Mouse (Mus musculus) hindbrain, embryonic 15.5 days (tissue): ENCODE data around the gene Tcf20. TPM values are rescaled to one million over a fixed set of nuclear protein-coding genes. Genes with fewer than 3 reads are reported as not detected.
A peak's percentile ranks its signal among the peaks of the same experiment; 100 is the strongest.

ENCODE experiments used
- ATAC-seq: fragments of 200-750 bp; cut with Nextera tagmentation; 2 replicates; pipeline ENCODE4 v1.8.0; 2017; ENCODE audit warnings: low read depth, moderate number of reproducible peaks, moderate TSS enrichment; ENCODE audit not compliant: low FRiP score
- H3K27ac ChIP-seq: fragments of 300-500 bp; sonication (generic); replicated peaks from 2 replicates; pipeline ENCODE4 v1.5.1; 2015; ENCODE audit warnings: mild to moderate bottlenecking, inconsistent platforms
- H3K27me3 ChIP-seq: fragments of 300-500 bp; sonication (generic); 2 replicates; pipeline ENCODE4 v1.6.1; 2015; ENCODE audit warnings: control low read depth, inconsistent platforms
- H3K36me3 ChIP-seq: fragments of 300-500 bp; sonication (generic); 2 replicates; pipeline ENCODE4 v1.6.1; 2015; ENCODE audit warnings: control low read depth, inconsistent platforms
- H3K4me1 ChIP-seq: fragments of 300-500 bp; sonication (generic); replicated peaks from 2 replicates; pipeline ENCODE4 v1.6.1; 2015; ENCODE audit warnings: control low read depth, inconsistent platforms
- H3K4me2 ChIP-seq: fragments of 300-500 bp; sonication (generic); 2 replicates; pipeline ENCODE4 v1.6.1; 2015; ENCODE audit warnings: moderate library complexity, mild to moderate bottlenecking, inconsistent platforms
- H3K4me3 ChIP-seq: fragments of 300-500 bp; sonication (generic); 2 replicates; pipeline ENCODE4 v1.5.1; 2015; ENCODE audit warnings: mild to moderate bottlenecking, inconsistent platforms
- H3K9ac ChIP-seq: fragments of 300-500 bp; sonication (generic); 2 replicates; pipeline ENCODE4 v1.6.1; 2015; ENCODE audit warnings: inconsistent platforms
- H3K9me3 ChIP-seq: fragments of 300-500 bp; sonication (generic); 2 replicates; pipeline ENCODE4 v1.6.1; 2016; ENCODE audit warnings: control low read depth, inconsistent platforms
- WGBS: fragments of 180-500 bp; shearing (Covaris S2); methylation state at CpG from one replicate; pipeline ENCODE4 v1.1.7; 2015; 5-methylcytosine and 5-hydroxymethylcytosine counted together
- polyA plus RNA-seq: library from polyadenylated mRNA; unstranded; fragments of >200 nt; fragmentation: Nextera tagmentation; extraction: Ambion mirVana; gene quantifications from 2 replicates; pipeline ENCODE4 v1.2.1, GENCODE M21; 2015

Tcf20 gene
- polyA plus RNA-seq, 1 experiment from 2014 or later, result 10.4 TPM

DNA sequence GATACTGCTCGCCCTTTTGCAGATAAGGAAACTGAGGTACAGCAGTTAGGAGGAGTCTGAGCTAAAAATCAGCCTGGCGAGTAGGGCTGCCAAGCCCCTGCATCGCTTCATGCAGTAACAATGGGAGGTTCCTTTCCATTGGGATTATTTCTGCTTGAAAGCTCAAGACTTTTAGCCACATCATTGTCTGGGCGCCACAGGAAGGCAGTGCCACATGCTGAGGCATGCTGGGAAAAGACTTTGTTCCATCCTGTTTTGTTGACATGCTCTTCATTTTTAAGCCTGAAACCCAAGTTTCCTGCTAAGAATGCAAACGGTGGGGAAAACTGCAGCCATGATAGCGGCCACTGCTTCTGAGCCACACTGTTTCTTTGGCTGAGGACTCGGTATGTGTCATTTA is 83.1 kb downstream of the Tcf20 start:
- Histone ChIP-seq H3K27me3 (no peaks in the 10 kb centered on the region; the same call in 1 of the 2 replicates), H3K36me3 (no peaks in the 10 kb centered on the region), H3K4me3 (no peak overlapping the region), H3K9me3 (no peaks in the 10 kb centered on the region), H3K4me2 (no peak overlapping the region), H3K27ac (no peak overlapping the region), H3K4me1 (peaks cover 60% of the 10 kb centered on the region), H3K9ac (no peak overlapping the region)
- 12% methylated on average over 7 of the region's 7 CpGs for WGBS
- ATAC-seq, result no peak

DNA sequence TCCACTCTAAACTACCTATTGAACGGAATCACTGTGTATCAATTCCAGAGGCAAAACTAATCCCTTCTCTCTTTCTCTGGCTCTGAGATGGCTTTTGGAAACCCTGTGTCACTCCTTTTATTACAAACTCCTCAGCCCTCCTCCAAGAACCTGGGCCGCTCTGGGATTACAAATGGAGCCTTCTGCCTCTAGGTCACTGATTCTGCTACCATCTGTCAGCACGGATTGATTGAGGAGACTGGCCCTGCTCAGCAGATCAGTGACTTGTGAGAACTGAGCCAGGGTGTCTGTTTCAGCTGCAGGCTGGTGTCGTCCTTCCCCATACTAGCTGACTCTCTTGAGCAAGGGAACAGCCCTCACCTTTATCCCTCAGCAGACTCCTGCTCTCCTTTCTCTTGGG is 85.2 kb downstream of the Tcf20 start:
- H3K27me3 ChIP-seq, result no peaks in the 10 kb centered on the region
- H3K9ac ChIP-seq, result no peak overlapping the region
- WGBS, result 23% methylated on average over 4 of the region's 4 CpGs
- H3K36me3 ChIP-seq, result no peaks in the 10 kb centered on the region
- no peaks in the 10 kb centered on the region for H3K9me3 ChIP-seq
- H3K27ac ChIP-seq, result no peak overlapping the region
- no peak overlapping the region for H3K4me2 ChIP-seq
- peaks cover 72% of the 10 kb centered on the region for H3K4me1 ChIP-seq
- ATAC-seq, result no peak
- no peak overlapping the region for H3K4me3 ChIP-seq

DNA sequence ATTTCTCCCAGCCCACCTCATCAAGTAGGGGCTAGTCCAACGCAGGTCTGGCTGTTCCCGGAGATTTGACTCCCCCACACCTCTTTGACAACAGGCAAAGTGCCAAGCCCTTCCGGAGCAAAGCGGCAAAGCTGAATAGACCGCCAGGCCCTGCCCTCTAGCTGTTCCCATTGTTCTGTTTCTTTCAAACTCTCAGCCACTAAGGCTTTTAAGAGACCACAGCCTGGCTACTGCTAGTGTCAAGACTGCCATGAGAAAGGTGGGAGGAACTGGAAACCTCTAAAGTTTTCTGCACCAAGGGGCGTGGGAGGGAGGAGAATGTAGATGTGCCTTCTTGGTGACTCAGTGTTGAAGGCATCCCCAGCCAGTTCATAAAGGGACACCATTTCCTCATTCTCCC is 86.4 kb downstream of the Tcf20 start:
- H3K27ac ChIP-seq, result no peak overlapping the region
- H3K9ac ChIP-seq, result no peak overlapping the region
- no peaks in the 10 kb centered on the region for H3K9me3 ChIP-seq
- H3K4me3 ChIP-seq, result no peak overlapping the region
- H3K27me3 ChIP-seq, result no peaks in the 10 kb centered on the region
- H3K4me1 ChIP-seq, result peaks cover 70% of the 10 kb centered on the region
- H3K36me3 ChIP-seq, result no peaks in the 10 kb centered on the region
- WGBS, result 12% methylated on average over 6 of the region's 6 CpGs
- no peak overlapping the region for H3K4me2 ChIP-seq
- ATAC-seq, result no peak

DNA sequence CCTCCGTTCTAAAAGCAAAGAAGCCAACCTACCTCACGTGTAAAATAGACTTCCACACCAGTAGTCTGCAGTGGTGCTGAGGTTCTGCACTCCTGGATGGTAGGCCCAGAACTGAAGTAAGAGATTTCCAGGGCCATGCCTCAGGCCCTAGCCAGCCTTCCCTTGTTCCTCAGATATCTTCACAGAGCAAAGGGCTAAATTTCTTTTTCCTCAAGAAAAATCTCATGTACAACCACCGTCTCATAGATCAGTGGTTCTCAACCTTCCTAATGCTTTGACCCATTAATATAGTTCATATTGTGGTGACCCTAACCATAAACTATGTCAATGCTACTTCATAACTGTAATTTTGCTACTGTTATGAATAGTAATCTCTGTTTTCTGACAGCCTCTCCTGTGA is 87.3 kb downstream of the Tcf20 start:
- Histone ChIP-seq H3K27me3 (no peaks in the 10 kb centered on the region), H3K4me2 (peak overlapping the region; percentile 77), H3K9me3 (no peaks in the 10 kb centered on the region), H3K4me3 (peak overlapping the region; percentile 79; the same call in 1 of the 2 replicates), H3K27ac (no peak overlapping the region), H3K9ac (no peak overlapping the region), H3K36me3 (no peaks in the 10 kb centered on the region), H3K4me1 (peaks cover 68% of the 10 kb centered on the region)
- WGBS, result 32% methylated on average over 3 of the region's 3 CpGs
- ATAC-seq, result no peak

DNA sequence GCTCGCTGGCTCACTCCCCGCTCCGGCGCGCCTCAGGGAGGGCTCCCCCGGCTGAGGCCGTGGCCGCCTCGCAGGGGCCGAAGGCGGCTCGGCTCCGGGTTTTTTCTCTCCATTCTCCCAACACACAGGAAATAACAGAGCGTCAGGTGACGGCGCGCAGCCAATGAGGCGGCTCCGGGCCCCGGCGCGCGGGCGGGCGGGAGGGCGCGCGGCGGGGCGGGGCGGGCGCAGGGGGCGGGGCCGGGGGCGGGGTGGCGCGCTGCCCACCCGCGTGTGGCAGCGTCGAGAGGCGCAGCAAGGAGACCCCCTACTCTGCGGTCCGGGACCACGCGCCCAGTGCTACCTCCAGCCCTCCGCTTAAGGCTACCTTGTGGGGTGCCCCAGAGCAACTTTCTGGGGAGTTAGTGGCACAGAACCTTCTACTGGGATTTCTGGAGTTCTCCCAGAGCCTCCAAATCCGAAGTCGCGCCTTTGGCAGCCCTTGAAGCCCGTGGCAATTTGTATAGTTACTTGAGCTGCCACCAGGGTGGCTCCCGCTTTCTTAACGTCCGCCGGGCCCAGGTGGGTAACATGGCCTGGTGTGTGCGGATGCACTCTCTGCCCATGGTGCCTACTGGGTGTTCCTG is 87.9 kb downstream of the Tcf20 start:
- peak; percentile 95 for ATAC-seq
- no peaks in the 10 kb centered on the region for H3K27me3 ChIP-seq
- H3K9me3 ChIP-seq, result no peaks in the 10 kb centered on the region
- under 1% methylated on average over 35 of the region's 56 CpGs for WGBS
- H3K4me3 ChIP-seq, result peak overlapping the region; percentile 79
- H3K36me3 ChIP-seq, result no peaks in the 10 kb centered on the region
- H3K27ac ChIP-seq, result peak overlapping the region; percentile 92
- H3K4me2 ChIP-seq, result peak overlapping the region; percentile 77
- H3K9ac ChIP-seq, result peak overlapping the region; percentile 62
- H3K4me1 ChIP-seq, result peaks cover 63% of the 10 kb centered on the region

DNA sequence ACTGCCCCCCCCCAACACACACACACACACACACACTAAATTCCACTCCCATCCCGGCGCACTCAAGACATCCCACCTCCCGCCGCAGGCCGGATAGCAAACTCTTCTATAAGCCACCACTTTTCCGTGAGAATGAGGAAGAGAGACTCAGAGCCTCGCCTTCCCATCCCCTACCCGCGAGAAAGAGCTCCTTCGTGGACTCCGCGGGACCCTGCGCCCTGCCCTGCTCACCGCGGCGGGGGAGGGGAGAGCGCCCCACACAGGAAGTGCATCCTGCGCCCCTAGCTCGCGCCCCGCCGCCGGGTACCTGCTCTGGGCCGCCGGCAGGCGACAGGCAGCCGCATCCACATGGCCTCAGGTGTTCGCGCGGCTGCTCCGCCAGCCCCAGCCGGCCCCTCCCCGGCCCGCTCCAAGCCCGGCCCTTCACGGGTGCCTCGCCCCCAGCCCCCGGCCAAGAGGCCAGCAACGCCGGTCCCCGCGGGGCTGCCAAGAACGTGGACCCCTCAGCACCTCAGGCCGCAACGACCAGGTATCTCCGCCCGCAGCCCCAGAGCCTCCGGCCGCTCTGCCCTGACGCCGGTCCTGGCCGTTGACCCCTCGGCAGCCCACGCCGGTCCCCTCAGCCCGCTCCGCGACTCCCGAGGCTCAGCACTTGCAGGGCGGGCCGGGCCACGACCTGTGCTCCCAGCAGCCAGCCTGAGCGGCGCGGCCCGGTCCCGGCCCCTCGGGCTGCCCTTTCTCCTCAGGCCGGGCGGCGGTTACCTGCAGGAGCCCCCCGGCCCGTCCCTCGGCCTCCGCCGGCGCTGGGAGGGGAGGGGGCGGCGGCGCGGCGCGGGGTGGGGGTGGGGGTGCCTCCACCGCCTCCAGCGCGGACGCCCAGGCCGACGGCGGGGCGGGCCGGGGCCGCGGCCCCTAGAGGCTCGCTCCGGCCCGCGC is 88.7 kb downstream of the Tcf20 start:
- H3K4me2 ChIP-seq, result peak overlapping the region; percentile 77
- H3K9ac ChIP-seq, result peak overlapping the region; percentile 62
- H3K4me1 ChIP-seq, result peaks cover 56% of the 10 kb centered on the region
- no peaks in the 10 kb centered on the region for H3K9me3 ChIP-seq
- WGBS, result under 1% methylated on average over 87 of the region's 98 CpGs
- H3K27me3 ChIP-seq, result no peaks in the 10 kb centered on the region
- H3K36me3 ChIP-seq, result no peaks in the 10 kb centered on the region
- H3K4me3 ChIP-seq, result peak overlapping the region; percentile 79
- peak overlapping the region; percentile 92 for H3K27ac ChIP-seq
- peak; percentile 43 for ATAC-seq

DNA sequence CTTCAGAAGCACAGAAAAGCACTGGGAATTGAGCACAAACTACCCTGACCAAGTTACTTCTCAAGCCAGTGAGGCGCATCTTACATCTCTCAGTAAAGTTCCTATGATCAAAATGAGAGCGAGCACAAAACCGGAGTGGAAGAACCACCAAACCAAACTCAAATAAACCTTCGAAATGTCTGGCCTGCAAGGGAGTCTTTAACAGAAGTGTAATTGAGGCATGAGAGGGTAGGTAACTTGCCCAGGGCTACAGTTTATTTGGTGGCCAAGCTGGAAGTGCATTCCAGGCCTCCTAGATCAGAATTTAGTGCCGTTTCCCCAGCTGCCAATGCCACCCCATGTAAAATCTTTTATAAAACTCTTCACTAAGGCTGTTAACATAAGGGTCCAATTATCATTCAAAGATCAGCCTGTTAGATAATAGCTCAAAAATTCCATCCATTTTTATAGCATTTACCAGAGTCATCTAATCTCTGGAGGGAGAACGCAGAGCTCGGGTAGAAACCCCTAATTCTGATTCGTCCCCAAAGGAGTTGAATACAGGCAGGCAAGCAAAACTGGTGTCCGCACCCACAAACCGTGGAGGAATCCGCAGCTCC is 89.4 kb downstream of the Tcf20 start:
- Histone ChIP-seq H3K4me1 (peaks cover 51% of the 10 kb centered on the region), H3K36me3 (no peaks in the 10 kb centered on the region), H3K4me3 (peak overlapping the region; percentile 79), H3K9ac (peak overlapping the region; percentile 62), H3K4me2 (peak overlapping the region; percentile 77), H3K27ac (no peak overlapping the region), H3K9me3 (no peaks in the 10 kb centered on the region), H3K27me3 (no peaks in the 10 kb centered on the region)
- no peak for ATAC-seq
- WGBS, result 20% methylated on average over 11 of the region's 11 CpGs

DNA sequence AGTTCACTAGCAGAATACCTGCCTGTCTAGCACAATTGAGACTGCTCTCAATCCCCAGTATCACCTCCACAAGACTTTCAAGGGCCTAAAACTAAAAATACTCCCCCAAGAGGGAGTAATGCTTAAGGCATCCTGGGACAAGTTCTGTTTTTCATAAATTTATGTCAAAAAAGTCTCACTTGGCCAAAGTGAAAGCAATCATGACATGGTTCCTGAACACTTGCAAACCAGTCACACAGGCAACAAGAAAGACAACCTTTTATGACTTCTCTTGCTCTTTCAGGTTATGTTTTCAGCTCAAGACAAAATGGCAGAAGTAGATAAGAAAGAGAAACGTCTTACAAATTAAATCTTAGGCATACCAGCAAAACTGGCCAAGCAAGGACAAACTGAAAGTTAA is 91.3 kb downstream of the Tcf20 start:
- no peak overlapping the region for H3K27ac ChIP-seq
- H3K9ac ChIP-seq, result no peak overlapping the region
- H3K9me3 ChIP-seq, result no peaks in the 10 kb centered on the region
- H3K4me1 ChIP-seq, result peaks cover 34% of the 10 kb centered on the region
- no peak overlapping the region for H3K4me2 ChIP-seq
- H3K27me3 ChIP-seq, result no peaks in the 10 kb centered on the region
- H3K4me3 ChIP-seq, result no peak overlapping the region
- no peaks in the 10 kb centered on the region for H3K36me3 ChIP-seq
- 95% methylated on average over 1 of the region's 1 CpGs for WGBS
- no peak for ATAC-seq

DNA sequence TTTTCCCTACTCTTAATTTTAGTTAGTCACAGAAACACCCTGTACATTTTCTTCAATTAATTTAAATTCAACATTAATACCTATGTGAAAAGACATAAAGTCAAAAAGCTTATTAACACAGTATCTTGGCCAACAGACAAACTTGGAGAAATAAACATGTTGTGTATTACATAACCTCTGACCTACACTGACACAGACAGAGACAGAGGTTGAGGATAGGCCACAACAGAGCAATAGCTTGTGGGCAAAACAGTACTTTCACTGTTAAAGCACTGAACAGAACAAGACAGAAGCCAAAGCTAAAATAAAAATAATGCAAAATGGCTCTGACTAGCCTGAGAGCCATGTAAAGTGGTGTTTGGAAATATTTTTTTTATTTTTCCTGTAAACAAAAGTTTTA is 97.2 kb downstream of the Tcf20 start:
- no peaks in the 10 kb centered on the region for H3K36me3 ChIP-seq
- H3K27ac ChIP-seq, result no peak overlapping the region
- no peak overlapping the region for H3K4me2 ChIP-seq
- no peaks in the 10 kb centered on the region for H3K27me3 ChIP-seq
- no peak for ATAC-seq
- H3K9me3 ChIP-seq, result no peaks in the 10 kb centered on the region
- peaks cover 9% of the 10 kb centered on the region; the same call in 1 of the 2 replicates for H3K4me1 ChIP-seq
- H3K4me3 ChIP-seq, result no peak overlapping the region
- H3K9ac ChIP-seq, result no peak overlapping the region

DNA sequence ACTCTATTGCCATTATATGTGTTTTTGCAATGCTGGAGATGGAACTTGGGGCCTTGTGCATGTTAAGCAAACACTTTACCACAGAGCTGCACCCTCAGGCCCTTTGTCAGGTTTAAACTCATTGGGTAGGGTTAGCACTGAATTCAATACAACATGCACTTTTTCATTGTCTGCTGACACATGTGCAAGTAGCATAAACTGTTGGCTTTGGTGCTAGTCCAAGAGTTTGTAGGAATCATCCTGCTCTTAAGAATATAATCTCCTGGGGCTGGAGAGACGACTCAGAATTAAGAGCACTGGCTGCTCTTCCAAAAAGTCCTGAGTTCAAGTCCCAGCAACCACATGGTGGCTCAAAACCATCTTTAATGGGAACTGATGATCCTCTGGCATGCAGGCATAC is 98.2 kb downstream of the Tcf20 start:
- Histone ChIP-seq H3K4me2 (no peak overlapping the region), H3K36me3 (no peaks in the 10 kb centered on the region), H3K27me3 (no peaks in the 10 kb centered on the region), H3K9ac (no peak overlapping the region), H3K4me1 (peaks cover 9% of the 10 kb centered on the region; the same call in 1 of the 2 replicates), H3K27ac (no peak overlapping the region), H3K9me3 (no peaks in the 10 kb centered on the region), H3K4me3 (no peak overlapping the region)
- 72% methylated on average over 1 of the region's 1 CpGs for WGBS
- ATAC-seq, result no peak

DNA sequence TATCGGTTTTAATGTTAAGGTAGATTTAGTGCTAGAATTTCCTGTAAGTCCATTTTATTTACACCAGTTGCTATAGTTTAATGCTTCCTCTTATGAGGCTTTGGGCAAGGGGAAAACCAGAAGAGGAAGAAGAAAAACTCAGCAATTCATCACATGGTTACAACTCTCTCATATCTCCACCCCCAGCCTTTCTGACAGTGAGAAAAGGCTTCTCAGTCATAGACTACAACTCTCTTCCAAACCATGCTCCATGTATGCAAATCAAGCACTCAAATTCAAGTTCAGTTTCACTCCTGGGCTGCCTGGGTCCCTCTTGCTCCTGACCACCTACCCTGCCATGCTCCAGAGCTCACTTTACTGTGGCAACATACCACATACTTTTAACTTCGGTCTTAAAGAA is 99.2 kb downstream of the Tcf20 start:
- Histone ChIP-seq H3K36me3 (no peaks in the 10 kb centered on the region), H3K9me3 (no peaks in the 10 kb centered on the region), H3K27ac (no peak overlapping the region), H3K9ac (no peak overlapping the region), H3K4me1 (peaks cover 9% of the 10 kb centered on the region; the same call in 1 of the 2 replicates), H3K27me3 (no peaks in the 10 kb centered on the region), H3K4me2 (no peak overlapping the region), H3K4me3 (no peak overlapping the region)
- 89% methylated on average over 2 of the region's 2 CpGs for WGBS
- ATAC-seq, result no peak

DNA sequence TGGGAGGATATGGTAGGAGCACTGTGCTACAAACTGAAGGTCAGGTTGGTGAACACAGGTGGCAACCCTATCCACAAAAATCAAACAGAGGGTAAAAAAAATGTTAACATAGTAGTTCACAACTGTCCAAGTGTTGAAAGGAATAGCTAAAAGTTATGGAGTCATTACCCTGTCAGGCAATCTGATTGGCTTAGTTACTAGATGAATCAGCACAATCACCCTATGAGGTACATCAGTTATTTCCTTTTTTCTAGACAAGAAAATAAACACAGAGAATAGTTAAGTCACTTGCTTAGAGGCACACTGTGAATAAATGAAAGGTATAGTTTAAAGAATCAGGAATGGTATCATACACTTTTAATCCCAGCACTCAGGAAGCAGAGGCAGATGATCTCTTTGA is 110.4 kb downstream of the Tcf20 start:
- Histone ChIP-seq H3K36me3 (no peaks in the 10 kb centered on the region), H3K27me3 (no peaks in the 10 kb centered on the region), H3K9me3 (no peaks in the 10 kb centered on the region), H3K9ac (no peak overlapping the region), H3K4me2 (no peak overlapping the region), H3K4me1 (no peaks in the 10 kb centered on the region), H3K4me3 (no peak overlapping the region), H3K27ac (no peak overlapping the region)
- no peak for ATAC-seq
